Mouse (Mus musculus) neural tube, embryonic 14.5 days (tissue): ENCODE measurements around the gene Ddr1. TPM values are rescaled to one million over a fixed set of nuclear protein-coding genes. Genes with fewer than 3 reads are reported as not detected.
A peak's percentile ranks its signal among the peaks of the same experiment; 100 is the strongest.

Experiments used
- ATAC-seq: fragments of 200-750 bp; cut with Nextera tagmentation; 2 replicates; pipeline ENCODE4 v1.8.0; 2017; ENCODE audit warnings: low read depth, mild to moderate bottlenecking, moderate TSS enrichment, moderate library complexity
- H3K27ac ChIP-seq: fragments of 300-500 bp; sonication (generic); 2 replicates; pipeline ENCODE4 v1.5.1; 2014; ENCODE audit warnings: low read depth, mild to moderate bottlenecking, control low read depth, low read length, moderate library complexity, mixed read lengths
- H3K27me3 ChIP-seq: fragments of 300-500 bp; sonication (generic); 2 replicates; pipeline ENCODE4 v1.6.1; 2014; ENCODE audit warnings: low read length; ENCODE audit not compliant: control insufficient read depth, insufficient read depth
- H3K36me3 ChIP-seq: fragments of 300-500 bp; sonication (generic); 2 replicates; pipeline ENCODE4 v1.6.1; 2014; ENCODE audit warnings: low read length, mixed read lengths; ENCODE audit not compliant: control insufficient read depth, insufficient read depth
- H3K4me1 ChIP-seq: fragments of 300-500 bp; sonication (generic); 2 replicates; pipeline ENCODE4 v1.6.1; 2014; ENCODE audit warnings: low read length; ENCODE audit not compliant: control insufficient read depth, insufficient read depth
- H3K4me2 ChIP-seq: fragments of 300-500 bp; sonication (generic); 2 replicates; pipeline ENCODE4 v1.6.1; 2014; ENCODE audit warnings: mild to moderate bottlenecking, low read depth, low read length, control low read depth
- H3K4me3 ChIP-seq: fragments of 300-500 bp; sonication (generic); 2 replicates; pipeline ENCODE4 v1.5.1; 2014; ENCODE audit warnings: low read depth, low read length, control low read depth, mixed read lengths
- H3K9ac ChIP-seq: fragments of 300-500 bp; sonication (generic); replicated peaks from 2 replicates; pipeline ENCODE4 v1.6.1; 2014; ENCODE audit warnings: low read depth, mild to moderate bottlenecking, control low read depth, low read length, mixed read lengths
- H3K9me3 ChIP-seq: fragments of 300-500 bp; sonication (generic); 2 replicates; pipeline ENCODE4 v1.6.1; 2016; ENCODE audit warnings: low read length; ENCODE audit not compliant: control insufficient read depth
- WGBS: fragments of 180-500 bp; shearing (Covaris S2); extraction: QIAGEN DNeasy Blood & Tissue Kit; methylation state at CpG from one replicate; pipeline ENCODE4 v1.1.7; 2014; 5-methylcytosine and 5-hydroxymethylcytosine counted together
- polyA plus RNA-seq: library from polyadenylated mRNA; unstranded; fragments of >200 nt; fragmentation: Nextera tagmentation; extraction: Ambion mirVana; gene quantifications from 2 replicates; pipeline ENCODE4 v1.2.1, GENCODE M21; 2014

Gene Ddr1
- polyA plus RNA-seq, 1 experiment from 2014 or later, result 48.6 TPM

DNA sequence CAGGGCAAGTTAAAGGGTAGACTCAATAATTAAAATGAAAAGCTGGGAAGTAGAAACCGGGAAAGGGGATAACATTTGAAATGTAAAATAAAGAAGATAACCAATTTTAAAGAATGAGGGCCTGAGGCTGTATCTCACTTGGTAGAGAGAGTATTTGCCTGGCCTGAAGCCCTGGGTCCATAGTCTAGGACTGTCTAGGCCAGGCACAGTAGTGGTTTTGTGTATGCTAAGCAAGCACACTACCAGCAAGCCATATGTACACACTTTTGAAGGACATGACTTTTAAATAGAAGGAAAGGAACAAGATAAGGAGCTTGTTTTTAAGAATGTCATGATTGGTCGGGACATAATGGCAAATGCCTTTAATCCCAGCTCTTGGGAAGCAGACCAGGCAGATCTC lies 4.2 kb upstream of the Ddr1 start:
- Histone ChIP-seq H3K4me1 (peaks cover 24% of the 10 kb centered on the region), H3K36me3 (no peaks in the 10 kb centered on the region), H3K27me3 (no peaks in the 10 kb centered on the region), H3K4me2 (no peak overlapping the region), H3K27ac (no peak overlapping the region), H3K9me3 (no peaks in the 10 kb centered on the region), H3K9ac (no peak overlapping the region), H3K4me3 (no peak overlapping the region)
- 83% methylated on average over 2 of the region's 2 CpGs for WGBS
- no peak for ATAC-seq

GRCm38 (mm10) chr17:35707929-35708328 lies 3.5 kb upstream of the Ddr1 start:
- Histone ChIP-seq H3K36me3 (no peaks in the 10 kb centered on the region), H3K27ac (no peak overlapping the region), H3K9ac (no peak overlapping the region), H3K4me1 (peaks cover 24% of the 10 kb centered on the region), H3K27me3 (no peaks in the 10 kb centered on the region), H3K4me2 (no peak overlapping the region), H3K4me3 (no peak overlapping the region), H3K9me3 (no peaks in the 10 kb centered on the region)
- 50% methylated on average over 7 of the region's 7 CpGs for WGBS
- ATAC-seq, result no peak

DNA sequence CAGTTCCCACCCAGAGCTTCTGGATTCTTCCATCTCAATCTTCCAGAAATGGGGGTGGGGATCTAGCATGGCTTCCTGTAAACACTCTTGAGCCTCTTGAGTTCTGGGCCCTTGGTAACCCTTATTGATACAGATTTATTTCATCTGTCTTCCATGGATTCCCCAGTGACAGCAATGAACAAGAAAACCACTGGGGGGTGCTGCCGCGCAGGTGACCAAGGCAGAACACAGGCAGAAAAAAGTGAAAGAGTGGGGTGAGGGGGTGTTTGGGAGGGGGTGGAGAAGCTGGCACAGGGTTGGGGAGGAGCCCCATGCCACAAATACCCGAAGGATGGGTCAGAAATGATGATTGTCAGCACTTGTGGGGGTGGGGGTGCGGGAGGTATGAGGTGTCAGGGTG lies 1.4 kb upstream of the Ddr1 start:
- no peak for ATAC-seq
- Histone ChIP-seq H3K9ac (no peak overlapping the region), H3K4me3 (no peak overlapping the region), H3K4me1 (peaks cover 27% of the 10 kb centered on the region), H3K4me2 (no peak overlapping the region), H3K27ac (peak overlapping the region; percentile 94), H3K9me3 (no peaks in the 10 kb centered on the region), H3K36me3 (no peaks in the 10 kb centered on the region), H3K27me3 (no peaks in the 10 kb centered on the region)
- 26% methylated on average over 4 of the region's 4 CpGs for WGBS

DNA sequence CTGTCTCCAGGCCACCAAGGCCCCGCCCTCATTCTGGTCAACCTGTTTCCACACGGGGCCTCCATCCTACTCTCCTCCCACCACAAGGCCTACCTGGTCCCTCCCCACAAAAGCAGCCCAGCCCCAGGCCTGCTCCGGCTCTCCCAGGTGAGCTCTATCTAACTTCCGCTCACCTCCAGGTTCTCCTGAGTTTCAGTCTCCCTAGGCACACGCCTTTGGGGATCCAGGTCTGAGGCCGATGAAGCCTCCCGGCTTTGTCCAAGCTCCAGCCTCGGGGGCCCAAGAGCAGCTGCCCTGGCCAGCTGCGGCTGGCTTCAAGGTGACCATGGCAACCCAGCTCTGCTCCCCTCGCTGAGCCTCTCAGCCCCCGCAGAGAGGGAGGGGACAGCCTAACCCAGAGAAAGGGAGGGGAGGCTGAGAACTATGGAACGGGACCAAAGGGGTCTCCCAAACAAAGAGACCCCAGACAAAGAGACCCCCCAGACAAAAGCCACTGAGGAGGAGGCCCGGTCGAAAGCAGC lies 610 bp downstream of the Ddr1 start:
- no peaks in the 10 kb centered on the region for H3K36me3 ChIP-seq
- no peaks in the 10 kb centered on the region for H3K9me3 ChIP-seq
- under 1% methylated on average over 13 of the region's 14 CpGs for WGBS
- peak overlapping the region; percentile 40 for H3K4me3 ChIP-seq
- peak overlapping the region; percentile 63 for H3K9ac ChIP-seq
- no peaks in the 10 kb centered on the region for H3K27me3 ChIP-seq
- peak overlapping the region; percentile 39 for H3K4me2 ChIP-seq
- peak overlapping the region; percentile 94 for H3K27ac ChIP-seq
- H3K4me1 ChIP-seq, result peaks cover 22% of the 10 kb centered on the region
- peak; percentile 43; the same call in 1 of the 2 replicates for ATAC-seq

GRCm38 (mm10) chr17:35703065-35703464 lies 1.4 kb downstream of the Ddr1 start:
- H3K4me1 ChIP-seq, result peaks cover 25% of the 10 kb centered on the region
- no peaks in the 10 kb centered on the region for H3K9me3 ChIP-seq
- H3K9ac ChIP-seq, result peak overlapping the region; percentile 90; the same call in 1 of the 2 replicates
- H3K27ac ChIP-seq, result peak overlapping the region; percentile 98
- peak overlapping the region; percentile 69 for H3K4me3 ChIP-seq
- H3K36me3 ChIP-seq, result no peaks in the 10 kb centered on the region
- H3K4me2 ChIP-seq, result peak overlapping the region; percentile 89
- ATAC-seq, result no peak
- H3K27me3 ChIP-seq, result no peaks in the 10 kb centered on the region
- 0% methylated on average over 2 of the region's 2 CpGs for WGBS

GRCm38 (mm10) chr17:35702605-35703004 lies 1.8 kb downstream of the Ddr1 start:
- Histone ChIP-seq H3K27ac (peak overlapping the region; percentile 98), H3K9me3 (no peaks in the 10 kb centered on the region), H3K36me3 (no peaks in the 10 kb centered on the region), H3K4me1 (peaks cover 28% of the 10 kb centered on the region), H3K27me3 (no peaks in the 10 kb centered on the region), H3K4me3 (peak overlapping the region; percentile 69), H3K9ac (peak overlapping the region; percentile 90), H3K4me2 (peak overlapping the region; percentile 89)
- 2% methylated on average over 4 of the region's 4 CpGs for WGBS
- no peak for ATAC-seq

- Histone ChIP-seq H3K4me1 (peaks cover 34% of the 10 kb centered on the region), H3K9ac (peak overlapping the region; percentile 90), H3K4me2 (peak overlapping the region; percentile 89), H3K9me3 (no peaks in the 10 kb centered on the region), H3K4me3 (peak overlapping the region; percentile 69), H3K36me3 (no peaks in the 10 kb centered on the region), H3K27me3 (no peaks in the 10 kb centered on the region), H3K27ac (peak overlapping the region; percentile 98)
- no peak for ATAC-seq
- WGBS, result 2% methylated on average over 16 of the region's 16 CpGs
Measured at GRCm38 (mm10) chr17:35701978-35702461, 2.4 kb downstream of the Ddr1 start.

DNA sequence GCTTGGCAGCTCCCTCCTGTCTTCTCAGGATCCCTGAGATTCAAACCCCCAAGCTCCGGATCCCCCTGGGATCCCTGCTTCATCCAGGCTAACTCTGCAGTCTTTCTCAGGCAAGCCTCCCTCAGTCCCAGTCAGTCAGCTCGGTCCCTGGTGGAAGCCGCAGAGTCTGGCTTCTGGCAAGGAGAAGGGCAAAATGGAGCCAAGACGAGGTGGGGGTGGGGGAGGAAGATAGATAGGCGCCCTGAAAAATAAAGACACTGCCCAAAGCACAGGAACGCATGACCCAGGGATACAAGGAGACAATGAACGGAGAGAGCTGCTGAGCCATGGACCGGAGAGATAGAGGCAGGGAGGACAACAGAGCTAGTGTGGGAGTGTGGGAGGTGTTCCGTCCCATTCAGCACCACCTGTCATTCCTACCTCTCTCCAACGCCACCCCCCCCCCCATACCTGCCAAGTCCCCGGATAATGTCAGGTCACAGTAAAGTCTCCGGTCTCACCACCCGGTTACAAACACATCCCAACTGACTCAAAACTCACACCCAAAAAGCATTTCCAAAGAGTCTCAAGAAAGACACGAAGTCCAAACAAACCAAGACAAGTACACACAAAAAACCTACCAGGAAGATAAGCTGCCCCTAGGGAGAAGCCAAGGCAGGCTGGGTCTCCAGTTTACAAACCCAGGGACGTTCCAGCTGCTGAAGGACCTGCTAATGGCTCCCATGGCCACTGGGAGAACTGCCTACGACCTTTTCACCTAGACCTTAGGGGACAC lies 3.0 kb downstream of the Ddr1 start:
- 2% methylated on average over 16 of the region's 16 CpGs for WGBS
- Histone ChIP-seq H3K4me1 (peaks cover 37% of the 10 kb centered on the region), H3K4me3 (peak overlapping the region; percentile 69), H3K9me3 (no peaks in the 10 kb centered on the region), H3K9ac (peak overlapping the region; percentile 90), H3K36me3 (no peaks in the 10 kb centered on the region), H3K27ac (peak overlapping the region; percentile 98), H3K4me2 (peak overlapping the region; percentile 89), H3K27me3 (no peaks in the 10 kb centered on the region)
- no peak for ATAC-seq

- H3K4me3 ChIP-seq, result peak overlapping the region; percentile 69
- peak; percentile 57 for ATAC-seq
- peaks cover 37% of the 10 kb centered on the region for H3K4me1 ChIP-seq
- H3K4me2 ChIP-seq, result peak overlapping the region; percentile 89
- H3K9me3 ChIP-seq, result no peaks in the 10 kb centered on the region
- H3K27ac ChIP-seq, result peak overlapping the region; percentile 98
- peak overlapping the region; percentile 90 for H3K9ac ChIP-seq
- no peaks in the 10 kb centered on the region for H3K36me3 ChIP-seq
- no peaks in the 10 kb centered on the region for H3K27me3 ChIP-seq
- under 1% methylated on average over 58 of the region's 66 CpGs for WGBS
Measured at GRCm38 (mm10) chr17:35700371-35700961, 4.0 kb downstream of the Ddr1 start.
